Mouse (Mus musculus): ENCODE data around the gene Ap1m1. TPM values are rescaled to one million over a fixed set of nuclear protein-coding genes. Genes with fewer than 3 reads are reported as not detected.

Gene Ap1m1
- polyA plus RNA-seq, 3 experiments from 2014 or later: 113 to 130 (median 120) TPM

- ATAC-seq: no peak
Observed at GRCm38 (mm10) chr8:72259862-72260261, 20.0 kb downstream of the Ap1m1 start.

GRCm38 (mm10) chr8:72260585-72260984, 20.8 kb downstream of the Ap1m1 start:
- peak; percentile 75 for ATAC-seq

GRCm38 (mm10) chr8:72261019-72261418, 21.2 kb downstream of the Ap1m1 start:
- ATAC-seq: peak; percentile 77

- no peak for ATAC-seq
Observed at GRCm38 (mm10) chr8:72261431-72261830, 21.6 kb downstream of the Ap1m1 start.

- no peak for ATAC-seq
Observed at GRCm38 (mm10) chr8:72261872-72262271, 22.1 kb downstream of the Ap1m1 start.

GRCm38 (mm10) chr8:72262756-72263155, 22.9 kb downstream of the Ap1m1 start:
- no peak for ATAC-seq

- ATAC-seq: no peak
Observed at GRCm38 (mm10) chr8:72263451-72263850, 23.6 kb downstream of the Ap1m1 start.

- no peak for ATAC-seq
Observed at GRCm38 (mm10) chr8:72265342-72265741, 25.5 kb downstream of the Ap1m1 start.

- no peak for ATAC-seq
Observed at GRCm38 (mm10) chr8:72266671-72267070, 26.9 kb downstream of the Ap1m1 start.

- ATAC-seq: no peak
Observed at GRCm38 (mm10) chr8:72267106-72267505, 27.3 kb downstream of the Ap1m1 start.

- no peak for ATAC-seq
Observed at GRCm38 (mm10) chr8:72268356-72268755, 28.5 kb downstream of the Ap1m1 start.

GRCm38 (mm10) chr8:72270606-72271005, 30.8 kb downstream of the Ap1m1 start:
- no peak for ATAC-seq

- ATAC-seq: no peak
Observed at GRCm38 (mm10) chr8:72271051-72271660, 31.3 kb downstream of the Ap1m1 start.

- ATAC-seq: no peak
Observed at GRCm38 (mm10) chr8:72271691-72272090, 31.9 kb downstream of the Ap1m1 start.

GRCm38 (mm10) chr8:72272361-72272760, 32.5 kb downstream of the Ap1m1 start:
- peak; percentile 50 for ATAC-seq

GRCm38 (mm10) chr8:72273111-72273770, 33.4 kb downstream of the Ap1m1 start:
- no peak for ATAC-seq

GRCm38 (mm10) chr8:72273807-72274206, 34.0 kb downstream of the Ap1m1 start:
- no peak for ATAC-seq

GRCm38 (mm10) chr8:72277244-72277643, 37.4 kb downstream of the Ap1m1 start:
- ATAC-seq: peak; percentile 63

- peak; percentile 84 for ATAC-seq
Observed at GRCm38 (mm10) chr8:72279151-72279550, 39.3 kb downstream of the Ap1m1 start.

GRCm38 (mm10) chr8:72281634-72282033, 41.8 kb downstream of the Ap1m1 start:
- ATAC-seq: no peak

- ATAC-seq: no peak
Observed at GRCm38 (mm10) chr8:72285285-72285684, 45.5 kb downstream of the Ap1m1 start.

GRCm38 (mm10) chr8:72289051-72289450, 49.2 kb downstream of the Ap1m1 start:
- ATAC-seq: no peak

- peak; percentile 36 for ATAC-seq
Observed at GRCm38 (mm10) chr8:72291104-72291503, 51.3 kb downstream of the Ap1m1 start.

GRCm38 (mm10) chr8:72293309-72293708, 53.5 kb downstream of the Ap1m1 start:
- no peak for ATAC-seq

GRCm38 (mm10) chr8:72295125-72295524, 55.3 kb downstream of the Ap1m1 start:
- ATAC-seq: no peak

Measured in inflammation-experienced regulatory T-cells, adult 6 months (primary cell).